Mouse (Mus musculus): ENCODE data around the gene Taf1b. TPM values are rescaled to one million over a fixed set of nuclear protein-coding genes. Genes with fewer than 3 reads are reported as not detected.
A peak's percentile ranks its signal among the peaks of the same experiment; 100 is the strongest.

The Taf1b gene
- total RNA-seq, 1 experiment from 2014 or later, result 20.2 TPM

DNA sequence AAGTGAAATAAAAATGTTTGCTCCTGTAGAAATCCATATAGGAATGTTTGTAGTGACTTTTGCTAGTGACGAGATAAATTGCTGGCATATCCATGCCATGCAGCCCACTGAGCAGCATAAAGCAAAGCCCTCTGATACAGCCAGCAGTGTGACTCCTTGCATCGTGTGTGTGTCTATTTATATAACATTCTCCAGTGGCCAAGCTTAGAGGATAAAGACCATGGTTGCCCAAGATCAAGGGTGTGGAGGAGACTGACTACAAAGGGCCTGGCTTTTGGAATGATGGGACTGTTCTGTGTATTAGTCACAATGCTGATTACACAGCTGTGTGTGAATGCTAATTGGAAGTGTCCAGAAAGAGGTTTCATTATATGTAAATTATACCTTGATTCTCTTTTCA, 54.4 kb downstream of the Taf1b start:
- DNase-seq, result no peak

DNA sequence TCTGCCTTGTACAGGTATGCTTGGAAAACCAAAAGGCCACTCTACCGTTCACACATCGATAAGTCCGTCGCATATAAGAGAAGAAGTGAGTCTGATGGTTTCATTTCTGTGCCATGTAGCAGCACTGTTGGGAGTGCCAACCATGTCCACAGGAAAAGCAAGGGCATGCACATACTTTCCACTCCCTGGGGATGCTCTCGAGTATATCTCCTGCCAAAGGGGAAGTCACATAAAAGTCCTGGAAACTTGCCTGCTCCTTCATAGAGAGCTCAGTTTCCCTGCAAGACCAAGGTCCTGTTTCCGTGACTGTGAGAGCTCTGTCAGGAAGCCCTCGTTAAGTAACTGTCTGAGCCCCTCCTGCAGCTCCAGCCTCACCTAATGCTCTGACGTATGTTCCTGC, 57.8 kb downstream of the Taf1b start:
- no peak for DNase-seq

DNA sequence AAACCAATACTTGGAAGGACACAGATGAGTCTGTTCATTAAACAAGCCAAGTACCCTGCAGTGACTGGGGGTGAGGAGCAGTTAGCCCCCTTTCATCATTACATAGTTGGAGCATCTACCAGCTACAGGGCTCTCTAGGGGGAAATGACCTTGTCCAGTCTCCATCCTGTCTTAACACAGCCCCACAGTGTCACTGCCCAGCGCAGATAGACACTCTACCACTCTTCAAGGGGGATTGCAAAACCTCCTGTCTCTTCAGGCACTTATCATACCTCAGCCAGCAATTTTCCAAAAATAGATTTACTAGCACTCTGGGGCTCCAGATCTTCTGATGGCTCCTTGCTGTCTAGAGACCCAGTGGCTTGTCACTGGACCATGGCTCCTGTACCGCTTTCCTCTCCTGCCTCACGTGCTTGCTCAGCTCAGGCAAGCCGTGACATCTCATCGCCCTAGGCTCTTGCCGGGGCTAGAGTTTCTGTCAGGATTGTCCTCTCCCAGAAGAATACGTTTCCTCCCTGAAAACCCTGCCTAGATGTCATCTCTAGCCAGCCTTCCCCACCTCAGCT, 65.3 kb downstream of the Taf1b start:
- no peak for DNase-seq

DNA sequence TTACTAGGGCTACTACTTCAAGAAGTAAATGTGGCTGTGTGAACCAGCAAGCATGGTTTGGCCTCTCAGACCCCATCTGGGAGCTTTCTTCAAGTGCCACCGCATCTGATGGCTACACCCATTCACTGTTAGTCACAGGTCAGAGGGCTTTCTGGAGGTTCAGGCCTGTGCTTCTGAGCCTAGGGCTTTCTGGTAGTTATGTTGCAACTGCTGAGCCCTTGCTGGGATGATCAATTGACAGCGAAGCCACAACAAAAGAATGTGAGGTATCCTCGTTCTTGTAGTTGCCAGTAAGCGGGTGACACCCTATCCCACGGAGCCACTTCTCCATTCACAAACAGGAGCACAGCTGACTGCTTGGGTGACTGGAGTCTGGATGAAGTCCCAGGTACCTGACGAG, 67.2 kb downstream of the Taf1b start:
- DNase-seq, result no peak

DNA sequence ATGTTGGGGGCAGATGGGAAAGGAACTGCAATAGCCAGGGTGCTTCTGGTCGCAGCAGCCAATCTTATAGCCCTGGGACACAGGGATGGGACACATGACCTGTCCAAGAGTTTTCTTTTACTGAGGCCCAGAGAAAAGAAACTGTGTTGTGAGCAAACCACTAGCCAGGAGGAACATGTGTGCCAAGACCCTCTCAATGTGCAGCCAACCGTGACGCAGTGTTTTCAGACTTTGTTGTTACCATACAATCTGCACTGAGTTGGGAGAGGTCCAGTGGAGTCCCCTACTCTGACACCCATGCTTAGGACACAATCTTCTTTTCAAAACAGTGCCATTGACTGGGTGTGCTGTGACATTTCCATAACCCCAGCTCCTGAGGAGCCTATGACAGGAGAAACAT, 69.4 kb downstream of the Taf1b start:
- DNase-seq, result no peak

DNA sequence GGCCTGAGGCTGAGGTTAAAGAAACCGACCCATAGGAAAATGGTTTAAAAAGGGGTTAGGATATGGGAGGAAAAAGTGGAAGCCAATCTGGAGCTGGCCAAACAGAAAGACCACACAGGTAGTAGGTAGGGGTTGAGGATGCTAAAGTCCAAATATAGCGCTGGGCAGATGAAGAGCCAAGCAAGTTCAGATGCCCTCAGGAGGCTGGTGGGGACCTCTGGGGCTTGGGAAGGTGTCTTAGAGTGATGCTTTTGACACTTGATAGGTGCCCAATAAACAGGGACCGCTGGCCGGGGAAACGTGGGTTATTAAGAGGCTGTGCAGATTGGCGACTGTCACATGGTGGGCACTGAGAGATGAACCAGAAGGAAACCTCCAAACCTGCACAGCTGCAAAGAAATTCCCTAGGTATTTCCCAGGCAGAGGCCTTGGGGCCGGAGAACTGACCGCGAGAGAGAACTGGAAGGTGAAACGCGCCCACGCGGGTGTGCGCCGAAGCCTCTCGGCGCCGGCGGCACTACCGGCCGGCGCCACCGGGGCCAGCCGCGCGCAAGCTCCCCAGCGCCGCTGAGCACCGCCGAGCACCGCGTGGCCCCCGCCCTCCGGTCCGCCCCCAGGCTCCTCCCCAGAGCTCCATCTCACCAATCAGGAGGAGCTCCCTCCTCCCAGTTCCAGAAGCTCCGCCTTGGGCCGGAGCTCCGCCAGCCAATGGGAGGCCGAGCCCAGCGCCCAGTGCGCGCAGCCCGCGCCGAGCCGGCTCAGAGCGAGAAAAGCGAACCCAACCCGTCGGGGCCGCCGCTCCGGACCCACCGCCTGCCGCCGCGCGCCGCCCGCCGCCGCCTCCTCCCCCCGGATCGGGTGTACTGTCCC, 73.6 kb downstream of the Taf1b start, which contains the start of gene Grhl1:
Gene Grhl1, plus strand, starts transcription at position 761 of the 870 bp plus-strand sequence.
- peak; percentile 95 for DNase-seq

DNA sequence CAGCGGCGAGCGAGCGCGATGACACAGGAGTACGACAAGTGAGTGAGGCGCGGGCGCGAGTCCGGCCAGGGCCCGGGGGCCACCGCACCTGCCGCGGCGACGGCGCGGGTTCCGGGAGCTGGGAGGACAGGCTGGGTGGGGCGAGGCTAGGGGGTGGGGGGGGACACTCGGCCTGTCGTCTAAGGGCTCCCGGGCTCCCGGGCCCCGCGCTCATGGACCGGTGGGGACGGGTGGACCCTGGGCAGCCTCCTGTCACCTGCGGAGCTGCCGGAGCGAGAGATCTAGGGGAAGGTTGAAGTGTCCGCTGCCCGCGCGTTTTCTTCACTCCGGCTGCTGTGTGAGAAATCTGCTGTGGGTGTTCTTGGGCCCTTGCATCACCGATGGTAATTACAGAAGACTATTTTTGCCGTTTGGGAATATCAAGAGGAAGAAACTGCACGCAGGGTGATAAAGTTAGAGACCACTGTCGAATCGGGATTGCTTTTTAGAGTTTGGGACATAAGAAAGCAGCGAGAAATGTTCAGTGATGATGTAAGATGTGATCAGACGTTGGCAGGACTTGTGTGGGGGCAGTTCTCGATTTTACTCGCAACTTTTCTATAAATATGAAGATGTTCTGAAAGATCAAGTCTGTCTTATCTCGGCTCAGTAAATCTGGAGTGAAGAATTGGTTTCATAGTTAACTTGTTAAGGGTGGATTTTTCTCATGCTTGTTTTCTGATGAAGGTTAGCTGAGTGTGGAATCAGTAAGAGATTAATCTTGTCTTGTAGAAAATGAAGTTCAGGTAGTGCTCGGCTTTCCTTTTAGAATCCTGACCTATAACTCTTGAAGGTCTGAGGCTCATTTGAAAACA, 74.5 kb downstream of the Taf1b start:
- DNase-seq, result no peak

DNA sequence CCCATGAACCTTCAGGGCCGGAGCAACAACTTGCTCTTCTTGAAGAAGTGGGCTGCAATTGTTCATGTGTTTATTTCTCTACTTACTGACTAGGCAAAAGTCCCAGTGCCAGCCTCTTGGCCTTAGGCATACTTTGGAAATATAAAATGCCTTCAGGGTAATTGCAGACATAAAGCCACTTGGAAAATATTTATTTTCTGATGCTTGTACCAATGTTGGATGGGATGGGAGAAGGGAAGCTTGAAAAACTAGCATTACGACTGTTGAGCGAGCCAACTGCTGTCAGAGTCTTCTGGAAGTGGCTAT, 75.1 kb downstream of the Taf1b start:
- DNase-seq, result no peak

DNA sequence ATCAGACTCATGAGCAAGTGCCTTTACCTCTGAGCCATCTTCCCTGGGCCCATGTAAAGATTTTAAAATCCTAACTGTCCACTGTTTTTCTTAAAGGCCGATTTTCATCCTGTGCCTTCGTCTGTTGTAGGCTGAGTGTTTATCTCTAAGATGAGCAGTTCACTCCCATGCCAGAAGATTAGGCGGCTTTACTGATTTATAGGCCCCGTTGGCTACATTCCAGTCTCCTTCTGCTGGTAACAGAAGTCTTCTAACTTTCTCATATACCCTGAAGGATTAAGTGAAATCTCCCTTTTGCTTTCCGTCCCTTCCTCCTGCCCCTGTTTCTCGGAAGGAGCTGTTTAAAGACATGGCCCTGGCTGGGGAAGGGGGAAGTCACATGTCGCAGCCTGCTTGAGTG, 76.7 kb downstream of the Taf1b start:
- DNase-seq, result no peak

DNA sequence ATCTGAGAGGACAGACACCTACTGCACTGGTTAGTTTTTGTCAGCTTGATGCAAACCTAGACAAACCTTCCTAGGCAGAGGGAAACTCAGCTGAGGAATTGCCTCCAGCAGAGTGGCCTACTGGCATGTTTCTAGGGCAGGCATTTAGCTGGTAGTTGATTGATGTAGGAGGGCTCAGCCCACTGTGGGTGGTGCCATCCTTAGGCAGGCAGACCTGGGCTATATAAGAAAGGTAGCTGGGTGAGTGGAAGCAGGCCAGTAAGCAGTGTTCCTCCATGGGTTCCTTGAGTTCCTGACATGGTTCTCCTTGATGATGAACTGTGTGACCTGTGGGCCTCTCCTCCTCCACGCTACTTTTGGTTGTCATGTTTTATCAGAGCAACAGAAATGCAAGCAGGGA, 82.3 kb downstream of the Taf1b start:
- no peak for DNase-seq

DNA sequence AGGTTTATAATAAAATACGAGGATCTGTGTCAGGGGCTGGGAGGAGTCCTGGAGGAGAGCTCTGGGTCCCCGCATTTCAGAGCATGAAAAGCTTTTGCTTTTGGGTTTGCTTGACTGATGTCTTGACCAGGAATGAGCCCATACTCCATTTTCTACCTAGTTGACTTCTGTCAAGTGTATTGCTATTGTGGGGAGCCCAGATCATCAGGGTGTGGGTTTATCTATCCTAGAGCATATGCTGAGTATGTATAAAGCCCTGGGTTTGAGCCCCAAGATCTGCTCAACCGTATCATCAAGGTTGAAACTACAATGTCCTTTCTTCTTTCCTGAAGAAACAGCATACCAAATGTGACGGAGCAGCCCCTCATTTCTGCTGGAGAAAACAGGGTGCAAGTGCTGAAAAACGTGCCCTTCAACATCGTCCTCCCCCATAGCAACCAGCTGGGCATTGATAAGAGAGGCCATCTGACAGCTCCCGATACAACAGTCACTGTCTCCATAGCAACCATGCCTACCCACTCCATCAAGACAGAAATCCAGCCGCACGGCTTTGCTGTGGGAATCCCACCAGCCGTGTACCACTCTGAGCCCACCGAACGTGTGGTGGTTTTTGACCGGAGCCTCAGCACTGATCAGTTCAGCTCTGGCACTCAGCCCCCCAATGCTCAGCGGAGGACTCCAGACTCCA, 83.0 kb downstream of the Taf1b start:
- DNase-seq, result no peak

DNA sequence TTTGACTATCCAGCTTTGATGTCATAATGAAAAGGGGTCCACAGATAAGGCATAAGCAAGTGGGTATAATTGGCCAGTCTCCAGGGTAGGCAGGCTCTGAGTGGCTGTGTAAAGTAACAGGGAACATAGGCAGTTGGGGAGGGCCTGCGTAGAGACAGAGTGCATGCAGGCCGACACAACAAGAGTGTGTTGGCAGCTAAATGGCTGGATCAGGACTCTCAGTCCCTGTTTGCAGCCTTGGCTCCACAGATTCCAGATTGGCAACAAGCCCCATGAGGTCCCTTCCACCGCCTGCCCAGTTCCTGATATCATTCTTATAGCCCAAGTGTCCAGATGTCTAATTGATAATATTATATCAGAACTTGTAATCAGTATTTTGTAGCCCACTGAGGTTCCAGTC, 85.5 kb downstream of the Taf1b start:
- no peak for DNase-seq

DNA sequence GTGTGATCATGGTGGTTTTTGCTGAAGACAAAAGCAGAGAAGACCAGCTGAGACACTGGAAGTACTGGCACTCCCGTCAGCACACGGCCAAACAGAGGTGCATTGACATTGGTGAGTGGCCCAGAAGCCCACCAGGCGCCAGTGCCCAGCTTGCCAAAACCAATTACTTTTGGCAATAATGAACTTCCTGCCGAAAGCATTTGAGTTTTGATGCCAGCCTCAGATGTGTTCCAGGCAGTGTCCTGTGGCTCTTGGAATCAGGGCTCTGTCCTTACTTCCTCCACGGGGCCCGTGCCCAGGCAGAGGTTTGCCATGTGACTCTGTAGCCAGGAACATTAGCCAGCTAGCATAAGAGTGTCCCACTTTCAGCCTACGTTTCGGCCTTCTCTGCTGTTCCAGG, 86.7 kb downstream of the Taf1b start:
- no peak for DNase-seq

DNA sequence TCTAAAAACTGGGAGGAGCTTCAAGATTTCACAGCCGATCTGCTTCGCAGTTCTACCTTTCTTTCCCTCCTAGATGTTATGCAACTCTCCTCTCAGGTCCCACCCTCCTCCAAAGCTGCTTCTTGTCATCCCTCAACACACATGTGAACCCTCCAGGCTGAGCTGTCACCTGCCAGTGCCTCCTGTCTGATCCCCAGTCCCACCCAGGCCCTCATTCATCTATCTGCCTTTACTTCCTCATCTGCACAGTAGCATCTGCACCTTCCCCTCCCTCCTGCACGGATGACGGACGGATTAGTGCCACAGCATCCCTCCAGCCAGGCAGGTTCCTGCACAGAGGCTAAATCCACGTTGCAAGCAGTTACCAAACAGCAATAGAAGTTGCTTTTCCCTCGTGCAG, 88.0 kb downstream of the Taf1b start:
- no peak for DNase-seq

DNA sequence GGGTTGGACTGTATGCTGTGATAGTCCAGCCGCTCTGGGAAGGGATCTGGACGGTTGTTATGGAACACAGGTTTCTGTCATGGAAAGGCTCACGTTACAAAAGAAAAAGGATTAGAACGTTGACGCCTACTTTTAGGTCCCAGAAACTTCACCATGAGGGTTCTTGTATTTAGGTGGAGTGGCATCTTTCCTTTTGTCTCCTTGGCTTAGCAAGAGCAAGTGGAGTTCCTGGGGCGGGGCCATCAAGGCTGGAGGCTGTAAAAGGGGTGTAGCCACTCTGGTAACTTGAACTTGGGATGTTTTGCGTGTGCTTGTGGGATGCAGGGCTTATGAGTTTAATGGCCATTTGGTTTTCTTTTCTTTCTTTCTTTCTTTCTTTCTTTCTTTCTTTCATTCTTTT, 92.2 kb downstream of the Taf1b start:
- no peak for DNase-seq

DNA sequence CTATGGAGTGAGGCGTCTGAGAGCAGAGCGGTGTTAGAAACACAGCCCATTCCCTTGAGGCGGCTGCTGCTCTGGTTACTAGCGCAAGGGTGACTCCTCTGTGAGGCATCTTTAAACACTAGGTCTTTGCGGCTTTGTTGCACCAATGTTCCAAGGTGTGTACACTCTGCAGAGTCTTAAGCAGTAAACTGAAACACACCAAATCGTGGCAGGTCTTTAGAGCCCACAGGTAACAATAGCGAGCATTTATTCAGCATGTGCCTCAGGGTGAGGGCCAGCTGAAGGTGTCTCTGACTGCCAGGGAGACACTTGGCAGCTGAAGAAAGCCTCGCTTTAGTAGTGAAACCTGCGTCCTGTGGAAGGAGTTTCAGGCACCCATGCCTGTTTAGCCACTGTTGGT, 93.9 kb downstream of the Taf1b start:
- DNase-seq, result no peak

DNA sequence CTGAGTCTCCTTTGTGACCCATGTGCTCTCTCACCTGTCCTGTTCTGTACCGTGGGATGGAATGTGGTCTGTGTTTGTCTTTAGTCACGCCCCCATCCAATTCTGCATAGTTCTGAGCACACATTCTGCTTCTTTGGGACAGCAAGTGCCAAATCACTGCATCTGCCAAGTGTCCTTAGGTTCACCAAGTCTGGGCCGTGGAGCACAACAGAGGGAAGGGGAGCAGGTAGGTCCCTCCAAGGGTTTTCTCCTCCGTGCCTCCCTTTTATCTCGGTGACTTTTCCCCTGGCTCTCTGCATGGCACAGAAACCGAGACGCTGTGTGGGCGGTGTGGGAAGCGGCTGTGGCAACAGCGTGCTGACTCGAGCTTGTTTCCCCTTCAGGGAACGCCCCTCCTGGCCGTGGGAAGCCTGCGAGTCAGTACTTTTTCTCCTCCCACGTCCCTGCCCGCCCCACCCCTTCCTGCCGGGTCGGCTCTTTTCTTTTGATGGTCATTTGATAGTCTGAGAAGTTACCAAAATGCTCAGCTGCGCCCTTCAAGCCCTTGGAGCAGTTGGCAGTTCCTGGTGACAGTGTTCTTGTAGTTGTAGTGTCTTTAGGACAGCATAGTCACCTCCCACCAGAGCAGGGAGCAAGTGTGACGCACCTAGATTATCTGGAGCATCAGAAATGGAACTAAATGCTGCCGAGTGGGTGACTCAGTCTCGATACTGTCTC, 95.0 kb downstream of the Taf1b start:
- DNase-seq, result peak; percentile 80

DNA sequence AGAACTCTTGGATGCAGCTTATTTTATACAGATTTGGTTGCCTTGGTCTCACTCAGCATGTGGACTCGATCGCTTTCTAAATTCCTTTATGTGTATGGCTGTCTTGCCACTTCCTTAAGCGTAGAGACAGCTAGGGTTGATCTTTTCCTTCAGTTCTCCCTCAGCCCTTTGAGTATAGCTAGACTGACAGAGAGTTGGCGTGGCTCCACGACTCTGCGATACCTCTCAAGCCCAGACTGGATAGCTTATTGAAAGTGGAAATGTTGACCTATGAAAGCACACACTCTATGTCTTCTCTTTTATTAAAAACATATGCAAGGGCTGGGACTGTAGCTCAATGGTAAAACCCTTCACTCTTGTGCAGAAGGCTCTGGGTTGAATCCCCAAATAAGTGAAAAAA, 99.2 kb downstream of the Taf1b start:
- DNase-seq, result no peak

DNA sequence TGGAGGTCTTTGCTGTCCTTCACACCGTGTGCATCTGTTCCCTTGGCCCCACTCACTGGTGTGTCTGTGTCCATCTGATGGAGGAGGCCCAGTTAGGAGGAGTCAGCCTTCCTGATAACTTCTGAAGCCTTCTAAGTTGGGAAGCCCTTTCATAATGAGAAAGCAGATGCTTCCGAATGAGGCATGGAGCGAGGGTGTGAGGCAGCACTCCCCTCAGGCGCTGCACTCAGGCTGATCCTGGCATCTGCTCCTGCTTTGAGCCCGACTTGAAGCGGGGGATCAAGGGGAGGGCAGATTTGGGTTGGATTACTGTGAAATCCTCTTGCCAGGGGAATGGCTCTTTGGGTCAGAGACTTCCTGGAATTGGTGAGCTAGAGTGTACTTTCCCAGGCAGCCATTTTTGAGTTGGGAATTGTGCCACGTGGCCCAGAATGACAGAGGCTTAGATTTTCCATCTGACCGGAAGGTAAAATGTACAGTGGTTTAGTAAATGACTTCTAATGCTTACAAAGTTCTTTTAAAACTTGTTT, 101.3 kb downstream of the Taf1b start:
- no peak for DNase-seq

DNA sequence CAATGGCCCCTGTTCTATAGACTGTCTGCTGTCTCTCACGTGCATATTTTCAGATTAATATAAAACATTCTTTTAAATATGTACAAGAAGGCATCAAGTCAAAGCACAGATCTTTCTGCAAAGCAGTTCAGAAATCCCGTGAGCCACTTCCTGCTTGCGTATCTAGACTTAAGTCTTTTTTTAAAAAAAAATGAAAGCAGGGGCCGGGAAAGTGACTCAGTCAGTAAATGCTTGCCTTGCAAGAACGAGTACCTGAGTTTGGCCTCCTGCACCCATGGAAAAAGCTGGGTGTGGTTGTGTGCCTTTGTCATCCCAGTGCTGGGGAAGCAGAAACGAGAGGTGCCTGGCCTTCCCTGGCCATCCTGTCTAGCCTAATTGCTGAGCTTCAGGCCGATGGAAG, 101.9 kb downstream of the Taf1b start:
- no peak for DNase-seq

DNA sequence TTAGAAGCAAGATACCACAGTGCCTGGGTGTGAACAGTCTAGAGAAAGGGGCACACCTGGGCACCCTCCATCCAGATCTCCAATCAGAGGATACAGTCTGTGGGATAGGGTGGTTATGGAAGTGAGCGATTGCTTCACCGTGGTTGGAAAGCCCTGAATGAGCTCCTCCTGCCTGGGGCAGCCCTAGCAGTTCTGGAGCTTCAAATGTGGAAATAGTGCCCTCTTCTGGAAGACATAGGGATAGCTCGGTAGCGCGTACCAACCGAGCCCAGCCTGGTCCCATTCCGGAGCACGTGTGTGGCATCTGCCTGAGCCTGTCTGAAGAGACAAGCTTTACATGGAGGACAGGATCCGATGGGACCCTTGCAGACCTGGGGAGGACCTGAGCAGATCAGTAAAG, 102.6 kb downstream of the Taf1b start:
- DNase-seq, result peak; percentile 57

DNA sequence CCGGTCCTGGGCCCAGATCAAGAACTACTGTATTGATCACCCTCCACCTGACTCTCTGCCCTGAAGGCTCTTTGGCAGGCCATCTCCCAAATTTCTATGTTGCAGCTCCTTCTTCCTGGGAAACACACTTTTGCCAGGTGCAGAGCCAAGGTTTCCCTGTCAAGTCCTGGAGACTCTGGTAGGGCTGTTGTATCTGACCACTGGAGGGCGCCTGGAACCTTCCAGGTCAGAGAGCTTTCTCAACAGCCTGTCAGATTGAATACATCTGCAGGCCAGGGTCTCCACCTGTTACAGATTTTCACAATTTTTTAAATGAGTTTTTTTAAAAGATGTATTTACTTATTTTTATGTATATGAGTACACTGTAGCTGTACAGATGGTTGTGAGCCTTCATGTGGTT, 105.1 kb downstream of the Taf1b start:
- peak; percentile 77 for DNase-seq

Measured in adrenal gland, postnatal 25 days (tissue).